Mouse (Mus musculus) lung, adult 2 months (tissue): Measurements from ENCODE around the gene Il17c.

Experiments used
- CTCF ChIP-seq: fragments of 200-500 bp; IDR thresholded peaks from 2 replicates; pipeline ENCODE4 v1.5.1; 2011; ENCODE audit warnings: mild to moderate bottlenecking, low read length, control low read depth; ENCODE audit not compliant: insufficient read depth
- POLR2A ChIP-seq: fragments of 200-500 bp; IDR thresholded peaks from 2 replicates; pipeline ENCODE4 v1.6.1; 2011; ENCODE audit warnings: low read depth, mild to moderate bottlenecking, control low read depth, low read length, borderline replicate concordance; ENCODE audit errors: extremely low read depth

DNA sequence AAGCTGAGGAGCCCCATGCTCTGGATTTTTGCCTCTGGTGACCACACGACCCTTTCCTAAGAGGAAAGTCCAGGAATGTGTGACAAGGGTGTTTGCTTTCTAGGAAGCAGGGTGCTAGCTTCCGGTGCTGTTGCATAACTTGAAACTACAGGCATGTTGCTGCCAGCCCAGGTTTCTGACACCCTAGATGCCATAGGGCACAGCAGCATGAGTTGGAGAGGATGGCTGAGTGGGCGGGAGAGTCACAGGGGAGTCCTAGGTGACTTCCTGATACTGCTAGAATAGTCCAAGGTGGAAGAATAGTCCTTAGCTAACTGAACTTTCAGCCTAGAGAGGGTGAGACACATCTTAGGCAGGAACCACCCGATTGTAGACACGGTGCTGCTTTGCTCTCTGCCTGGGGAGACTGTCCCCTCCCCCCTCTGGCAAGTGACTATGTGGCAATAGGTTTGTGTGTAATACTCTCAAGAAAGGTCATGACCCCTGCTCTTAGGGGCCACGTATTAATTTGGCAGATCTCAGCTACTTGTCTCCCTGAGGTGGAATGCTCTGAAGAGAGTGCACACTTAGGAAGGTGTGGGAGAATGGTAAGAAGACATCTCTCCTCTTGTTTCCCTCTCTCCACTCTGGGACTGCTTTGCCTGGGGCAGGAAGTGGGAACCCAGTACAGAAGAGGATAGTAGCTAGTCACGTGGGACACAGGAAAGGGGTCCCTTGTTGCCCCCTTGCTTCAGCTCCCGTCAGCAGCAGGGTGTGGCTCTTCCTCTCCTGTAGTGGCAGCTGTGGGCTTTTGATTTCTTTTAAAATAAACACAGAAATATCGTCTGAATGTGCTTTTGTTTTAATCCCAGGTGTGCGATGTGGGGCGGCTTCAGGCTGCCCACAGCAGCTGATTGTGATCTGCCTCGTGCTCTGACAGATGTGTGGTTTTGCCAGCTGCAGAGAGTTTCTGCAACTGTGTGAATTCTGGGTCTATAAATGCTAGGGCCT lies 42.1 kb downstream of the Il17c start:
- TF ChIP-seq CTCF = no peak
- no peak for TF ChIP-seq POLR2A
